Mouse (Mus musculus): ENCODE measurements around the gene Mdk. TPM values are rescaled to one million over a fixed set of nuclear protein-coding genes. Genes with fewer than 3 reads are reported as not detected.

The Mdk gene
- polyA plus RNA-seq, 1 experiment, result 156 TPM

DNA sequence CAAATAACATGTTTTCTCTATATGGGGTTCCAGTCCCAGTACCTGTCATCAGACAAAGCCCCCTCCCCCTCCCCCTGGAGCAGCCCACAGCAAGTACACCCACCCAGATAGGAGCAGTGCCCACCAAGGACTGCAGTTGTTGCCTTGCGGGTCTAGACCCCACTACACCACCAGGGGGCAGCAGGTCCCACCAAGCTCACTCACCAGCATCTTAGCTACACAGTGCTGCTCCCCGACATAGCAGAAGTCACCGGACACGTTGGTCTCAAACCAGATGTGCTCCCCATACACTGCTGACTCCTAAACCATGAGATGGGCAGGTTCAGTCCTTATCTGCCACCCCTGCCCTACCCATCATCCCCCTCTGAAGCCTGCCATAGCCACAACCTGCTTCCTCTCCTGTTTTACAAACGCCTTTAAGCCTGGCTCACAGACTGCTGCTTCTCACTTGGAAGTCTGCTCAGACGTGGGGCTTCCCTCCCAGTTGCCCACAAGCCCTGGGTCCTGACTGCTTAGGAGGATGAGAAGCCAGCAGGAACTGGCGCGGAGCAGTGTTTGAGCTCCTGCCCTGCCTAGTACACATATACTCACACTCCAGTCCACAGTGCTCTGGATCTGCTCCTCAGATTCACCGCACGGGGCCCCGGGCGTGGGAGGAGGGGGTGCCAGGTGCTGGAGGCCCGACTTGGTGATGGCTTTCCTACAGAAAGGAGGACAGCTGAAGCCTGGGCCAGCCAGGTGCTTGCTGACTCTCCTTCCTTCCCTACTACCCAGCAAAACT lies 12.3 kb upstream of the Mdk start:
- H3K27ac ChIP-seq (ENCODE audit: insufficient read depth, low read length), result no peak overlapping the region
- no peaks in the 10 kb centered on the region for H3K27me3 ChIP-seq (ENCODE audit: control insufficient read depth, insufficient read depth, low read length, poor library complexity, severe bottlenecking)
- H3K9ac ChIP-seq (ENCODE audit: low read depth, poor library complexity, severe bottlenecking), result no peak overlapping the region
- no peak overlapping the region for H3K4me3 ChIP-seq (ENCODE audit: low read depth, low read length)
- TF ChIP-seq POLR2A (IDR thresholded peaks at IDR 0.05; ENCODE audit: insufficient read depth, low read length), result no peak
- peak; percentile 98 for TF ChIP-seq CTCF (IDR thresholded peaks at IDR 0.05; ENCODE audit: low read depth, low read length)
- no peak for TF ChIP-seq EP300 (IDR thresholded peaks at IDR 0.05; ENCODE audit: insufficient read depth, low read depth, low read length)
- H3K36me3 ChIP-seq (ENCODE audit: control insufficient read depth, insufficient read depth, low read length, poor library complexity, severe bottlenecking), result no peaks in the 10 kb centered on the region
- no peaks in the 10 kb centered on the region for H3K9me3 ChIP-seq (replicated peaks; ENCODE audit: control insufficient read depth, insufficient read depth, low read length, poor library complexity, severe bottlenecking)
- H3K4me1 ChIP-seq (ENCODE audit: control insufficient read depth, insufficient read depth, low read length), result no peaks in the 10 kb centered on the region

DNA sequence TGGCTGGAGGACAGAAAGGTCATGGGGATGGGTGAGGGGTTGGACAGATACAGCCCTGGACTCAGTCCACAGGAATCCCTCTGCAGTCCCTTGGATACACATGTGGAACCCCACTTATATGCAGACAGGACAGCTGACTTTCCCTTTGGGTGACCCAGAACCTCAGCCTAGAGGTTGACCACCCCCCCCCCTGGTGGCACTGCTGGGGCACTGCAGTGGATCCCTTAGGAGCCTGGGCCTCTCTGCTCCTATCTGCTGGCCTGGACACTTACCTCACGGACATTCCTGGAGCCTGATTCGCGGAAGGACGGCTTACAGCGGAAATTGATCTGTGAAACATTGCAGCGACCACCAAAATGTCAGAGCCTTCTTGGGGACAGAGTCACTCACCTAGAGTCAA lies 10.3 kb upstream of the Mdk start:
- Histone ChIP-seq H3K9ac (ENCODE audit: low read depth, poor library complexity, severe bottlenecking) (no peak overlapping the region), H3K9me3 (replicated peaks; ENCODE audit: control insufficient read depth, insufficient read depth, low read length, poor library complexity, severe bottlenecking) (no peaks in the 10 kb centered on the region), H3K4me1 (ENCODE audit: control insufficient read depth, insufficient read depth, low read length) (no peaks in the 10 kb centered on the region), H3K4me3 (ENCODE audit: low read depth, low read length) (no peak overlapping the region), H3K27me3 (ENCODE audit: control insufficient read depth, insufficient read depth, low read length, poor library complexity, severe bottlenecking) (no peaks in the 10 kb centered on the region), H3K36me3 (ENCODE audit: control insufficient read depth, insufficient read depth, low read length, poor library complexity, severe bottlenecking) (no peaks in the 10 kb centered on the region), H3K27ac (ENCODE audit: insufficient read depth, low read length) (no peak overlapping the region)
- peak; percentile 39 for TF ChIP-seq CTCF (IDR thresholded peaks at IDR 0.05; ENCODE audit: low read depth, low read length)
- no peak for TF ChIP-seq POLR2A (IDR thresholded peaks at IDR 0.05; ENCODE audit: insufficient read depth, low read length)

DNA sequence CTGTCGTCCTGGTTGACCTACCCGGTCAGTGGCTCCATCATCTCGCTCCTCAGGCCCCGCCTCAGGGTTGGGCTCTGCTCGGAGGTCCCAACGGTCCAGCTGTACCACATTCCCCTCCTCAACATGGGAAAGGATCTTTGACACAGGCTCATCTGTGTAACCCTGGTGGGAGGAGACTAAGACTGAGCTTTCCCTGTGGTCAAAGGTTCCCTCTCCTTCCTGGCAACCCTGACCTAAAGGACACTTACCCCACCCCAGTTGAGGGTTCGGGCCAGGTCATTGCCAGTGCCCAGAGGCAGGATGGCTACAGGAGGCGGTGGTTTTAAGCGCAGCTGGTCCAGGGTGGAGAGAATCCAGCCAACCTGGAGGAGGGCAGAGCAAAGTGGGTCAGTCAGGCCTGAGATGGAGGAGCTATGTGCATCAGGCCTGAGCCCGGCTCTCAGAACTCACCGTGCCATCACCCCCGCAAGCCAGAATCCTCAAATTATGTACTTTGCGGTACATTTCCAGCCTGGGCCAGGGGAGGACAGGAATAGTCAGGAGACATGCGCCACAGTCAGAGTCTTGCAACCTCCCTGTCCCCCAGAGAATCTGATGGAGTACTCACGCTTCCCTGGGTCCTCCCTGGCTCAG lies 7.3 kb upstream of the Mdk start:
- no peak overlapping the region for H3K27ac ChIP-seq (ENCODE audit: insufficient read depth, low read length)
- H3K9ac ChIP-seq (ENCODE audit: low read depth, poor library complexity, severe bottlenecking), result no peak overlapping the region
- H3K4me3 ChIP-seq (ENCODE audit: low read depth, low read length), result no peak overlapping the region
- H3K4me1 ChIP-seq (ENCODE audit: control insufficient read depth, insufficient read depth, low read length), result peaks cover 3% of the 10 kb centered on the region
- H3K36me3 ChIP-seq (ENCODE audit: control insufficient read depth, insufficient read depth, low read length, poor library complexity, severe bottlenecking), result 0 out of 2 replicates have a peak, but pooled peaks cover 3% of the 10 kb centered on the region
- no peak for TF ChIP-seq CTCF (IDR thresholded peaks at IDR 0.05; ENCODE audit: low read depth, low read length)
- no peak for TF ChIP-seq EP300 (IDR thresholded peaks at IDR 0.05; ENCODE audit: insufficient read depth, low read depth, low read length)
- TF ChIP-seq POLR2A (IDR thresholded peaks at IDR 0.05; ENCODE audit: insufficient read depth, low read length), result no peak
- H3K27me3 ChIP-seq (ENCODE audit: control insufficient read depth, insufficient read depth, low read length, poor library complexity, severe bottlenecking), result no peaks in the 10 kb centered on the region
- no peaks in the 10 kb centered on the region for H3K9me3 ChIP-seq (replicated peaks; ENCODE audit: control insufficient read depth, insufficient read depth, low read length, poor library complexity, severe bottlenecking)

DNA sequence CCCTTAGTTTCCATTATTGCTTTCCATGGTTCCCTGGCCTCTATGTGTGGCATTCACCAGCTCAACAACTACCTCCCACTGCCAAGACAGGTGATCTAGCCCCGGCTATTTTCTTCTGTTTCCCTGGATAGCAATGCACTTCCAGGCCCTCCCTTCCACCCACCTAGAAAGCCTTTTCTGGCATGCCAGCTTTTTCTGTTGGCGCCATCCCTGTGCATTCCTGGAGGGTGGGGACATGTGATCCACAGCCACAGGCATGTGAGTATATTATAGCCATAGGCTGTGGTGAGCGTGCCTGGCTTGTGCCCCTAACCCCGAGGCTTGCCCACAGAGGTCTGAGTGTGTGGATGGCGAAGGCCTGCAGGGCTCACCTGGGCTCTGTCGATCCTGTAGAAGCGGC lies 4.1 kb upstream of the Mdk start:
- Histone ChIP-seq H3K4me3 (ENCODE audit: low read depth, low read length) (no peak overlapping the region), H3K36me3 (ENCODE audit: control insufficient read depth, insufficient read depth, low read length, poor library complexity, severe bottlenecking) (0 out of 2 replicates have a peak, but pooled peaks cover 3% of the 10 kb centered on the region), H3K9me3 (replicated peaks; ENCODE audit: control insufficient read depth, insufficient read depth, low read length, poor library complexity, severe bottlenecking) (no peaks in the 10 kb centered on the region), H3K27me3 (ENCODE audit: control insufficient read depth, insufficient read depth, low read length, poor library complexity, severe bottlenecking) (no peaks in the 10 kb centered on the region), H3K4me1 (ENCODE audit: control insufficient read depth, insufficient read depth, low read length) (peaks cover 6% of the 10 kb centered on the region), H3K9ac (ENCODE audit: low read depth, poor library complexity, severe bottlenecking) (no peak overlapping the region), H3K27ac (ENCODE audit: insufficient read depth, low read length) (no peak overlapping the region)
- TF ChIP-seq EP300 (IDR thresholded peaks at IDR 0.05; ENCODE audit: insufficient read depth, low read depth, low read length) (no peak), CTCF (IDR thresholded peaks at IDR 0.05; ENCODE audit: low read depth, low read length) (no peak), POLR2A (IDR thresholded peaks at IDR 0.05; ENCODE audit: insufficient read depth, low read length) (no peak)

DNA sequence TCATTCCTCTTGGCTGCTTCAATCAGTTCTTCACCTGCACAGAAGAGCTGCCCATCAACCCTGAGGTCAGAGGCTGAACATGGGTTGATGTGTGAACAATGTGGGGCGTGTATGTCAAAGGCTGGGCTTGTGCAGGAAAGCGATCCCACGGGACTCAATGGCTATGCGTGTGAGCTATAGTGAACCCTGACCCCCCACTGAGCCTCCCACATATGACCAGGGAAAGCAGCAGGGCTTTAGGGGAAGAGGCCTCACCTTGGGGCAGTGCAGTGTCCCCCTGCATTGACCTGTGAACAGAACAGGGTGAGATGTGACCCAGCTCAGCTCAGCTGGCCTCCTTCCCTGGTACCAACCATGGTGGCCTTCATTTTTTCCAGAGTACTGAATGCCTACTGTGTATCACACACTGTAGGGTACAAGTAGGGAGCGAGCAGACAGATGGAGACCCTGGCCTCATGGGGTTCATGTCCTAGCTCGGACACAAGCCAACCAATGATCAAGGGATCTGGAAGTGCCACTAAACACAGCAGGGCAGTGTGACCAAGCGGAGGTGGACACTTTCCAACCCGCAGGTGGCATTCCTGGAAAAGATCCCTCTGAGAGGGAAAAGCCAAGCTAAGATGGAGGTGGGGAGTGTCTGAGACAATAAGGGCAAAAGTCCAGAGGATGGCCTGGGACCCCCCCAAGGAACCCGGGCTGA lies 2.9 kb upstream of the Mdk start:
- no peaks in the 10 kb centered on the region for H3K9me3 ChIP-seq (replicated peaks; ENCODE audit: control insufficient read depth, insufficient read depth, low read length, poor library complexity, severe bottlenecking)
- H3K27me3 ChIP-seq (ENCODE audit: control insufficient read depth, insufficient read depth, low read length, poor library complexity, severe bottlenecking), result no peaks in the 10 kb centered on the region
- peaks cover 6% of the 10 kb centered on the region for H3K4me1 ChIP-seq (ENCODE audit: control insufficient read depth, insufficient read depth, low read length)
- no peak overlapping the region for H3K27ac ChIP-seq (ENCODE audit: insufficient read depth, low read length)
- 0 out of 2 replicates have a peak, but pooled peaks cover 3% of the 10 kb centered on the region for H3K36me3 ChIP-seq (ENCODE audit: control insufficient read depth, insufficient read depth, low read length, poor library complexity, severe bottlenecking)
- no peak overlapping the region for H3K4me3 ChIP-seq (ENCODE audit: low read depth, low read length)
- TF ChIP-seq EP300 (IDR thresholded peaks at IDR 0.05; ENCODE audit: insufficient read depth, low read depth, low read length) (no peak), POLR2A (IDR thresholded peaks at IDR 0.05; ENCODE audit: insufficient read depth, low read length) (no peak), CTCF (IDR thresholded peaks at IDR 0.05; ENCODE audit: low read depth, low read length) (no peak)
- H3K9ac ChIP-seq (ENCODE audit: low read depth, poor library complexity, severe bottlenecking), result no peak overlapping the region
